Mouse (Mus musculus): ENCODE measurements around the gene Sec14l2.

Gene Sec14l2

DNA sequence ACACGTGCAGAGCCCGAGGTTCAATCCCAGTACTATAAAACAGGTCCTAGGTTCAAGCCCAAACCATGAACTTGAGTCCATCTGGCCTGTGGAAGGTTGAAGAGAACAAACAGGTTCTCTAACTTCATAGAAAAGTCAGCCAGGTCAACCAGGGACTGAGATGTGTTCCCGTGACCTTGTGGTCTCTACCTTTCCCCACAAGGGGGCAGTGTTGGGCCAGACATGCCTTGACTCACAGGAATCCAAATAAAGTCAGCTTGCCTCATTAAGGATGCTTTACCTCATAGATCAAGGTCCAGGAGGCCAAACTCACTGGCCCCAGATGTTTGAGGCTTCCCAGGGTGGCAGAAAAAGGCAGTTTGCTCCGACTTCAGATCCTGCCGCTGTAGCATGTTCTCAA lies 69.6 kb downstream of the Sec14l2 start:
- peak; percentile 68 for DNase-seq (ENCODE audit: extremely low spot score)

GRCm38 (mm10) chr11:4048438-4048837 lies 74.8 kb downstream of the Sec14l2 start:
- no peak for DNase-seq (ENCODE audit: extremely low spot score)

DNA sequence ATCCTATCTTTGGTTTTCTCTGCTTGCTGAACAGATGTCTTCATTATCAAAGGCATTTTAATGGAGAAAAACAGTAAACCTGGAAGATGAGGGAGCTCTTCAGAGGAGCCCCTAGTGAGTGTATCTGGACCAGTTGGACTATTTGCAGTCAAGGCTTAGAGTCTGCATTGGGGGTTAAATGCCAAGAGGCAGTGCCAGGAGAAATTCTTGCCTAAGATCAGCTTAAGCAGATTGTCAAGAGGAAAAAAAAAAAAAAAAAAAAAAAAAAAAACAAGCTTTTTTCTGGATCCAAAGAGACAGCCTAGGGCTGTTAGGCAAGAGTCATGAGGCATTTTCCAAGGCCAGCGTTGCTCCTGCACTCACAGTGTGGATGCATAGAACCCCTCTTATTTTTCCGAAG lies 75.4 kb downstream of the Sec14l2 start:
- DNase-seq (ENCODE audit: extremely low spot score) = no peak
